45 mouse cellular contexts compared by ENCODE assay signal in genomic region chr19:6178775-6179174, GRCm38 (mm10). TPM values are rescaled to one million over a fixed set of nuclear protein-coding genes. Genes with fewer than 3 reads are reported as not detected.
"Had no signal": no experiment of that assay in that cellular context is flagged by ENCODE, and none has a peak within 500 bp of the region (broad histone marks: within the 10 kb centered on the region; RNA-seq: fewer than 3 reads in every experiment).

No protein-coding gene starts in this region.

- H3K36me3 ChIP-seq: limb, embryonic 10.5 days; limb, embryonic 12.5 days; limb, embryonic 13.5 days; limb, embryonic 15.5 days; liver, embryonic 12.5 days; liver, embryonic 13.5 days; liver, embryonic 15.5 days; lung, embryonic 15.5 days; midbrain, embryonic 10.5 days; midbrain, embryonic 12.5 days; midbrain, embryonic 13.5 days; midbrain, embryonic 15.5 days had no signal

- H3K9ac ChIP-seq: limb, embryonic 12.5 days; limb, embryonic 13.5 days; limb, embryonic 15.5 days; liver, embryonic 12.5 days; liver, embryonic 13.5 days; liver, embryonic 14.5 days; liver, embryonic 15.5 days; liver, postnatal 0 days; lung, embryonic 14.5 days; lung, embryonic 15.5 days; midbrain, embryonic 12.5 days; midbrain, embryonic 13.5 days; midbrain, embryonic 15.5 days had no signal

- H3K4me2 ChIP-seq: limb, embryonic 12.5 days; limb, embryonic 13.5 days; limb, embryonic 15.5 days; liver, embryonic 11.5 days; liver, embryonic 12.5 days; liver, embryonic 13.5 days; liver, embryonic 15.5 days; lung, embryonic 14.5 days; lung, embryonic 15.5 days; midbrain, embryonic 11.5 days; midbrain, embryonic 12.5 days; midbrain, embryonic 13.5 days; midbrain, embryonic 15.5 days had no signal

- H3K4me3 ChIP-seq: limb, embryonic 10.5 days; limb, embryonic 12.5 days; limb, embryonic 13.5 days; limb, embryonic 15.5 days; liver, embryonic 12.5 days; liver, embryonic 13.5 days; liver, embryonic 15.5 days; lung, embryonic 15.5 days; megakaryocyte, embryonic 14.5 days; midbrain, embryonic 10.5 days; midbrain, embryonic 12.5 days; midbrain, embryonic 13.5 days; midbrain, embryonic 15.5 days; myocyte had no signal

- H3K4me1 ChIP-seq: limb, embryonic 15.5 days; liver, embryonic 12.5 days; liver, embryonic 13.5 days; liver, embryonic 15.5 days; lung, embryonic 15.5 days; midbrain, embryonic 12.5 days; midbrain, embryonic 15.5 days had no signal

- DNase-seq: left cerebral cortex, postnatal 4 days; liver; liver, embryonic 13.5 days; liver, postnatal 0 days; lung, adult 18-20 months; lung, adult 2 months; lung, embryonic 14.5 days; lung, postnatal 10 days; lung, postnatal 14 days; lung, postnatal 36 days; lung, postnatal 4 days; midbrain, embryonic 14.5 days had no signal

- H3K27me3 ChIP-seq: limb, embryonic 12.5 days; limb, embryonic 13.5 days; limb, embryonic 15.5 days; liver, embryonic 13.5 days; liver, embryonic 15.5 days; lung, embryonic 15.5 days; midbrain, embryonic 12.5 days; midbrain, embryonic 13.5 days; midbrain, embryonic 15.5 days had no signal

- H3K9me3 ChIP-seq: limb, embryonic 10.5 days; limb, embryonic 12.5 days; limb, embryonic 13.5 days; limb, embryonic 15.5 days; liver, embryonic 12.5 days; liver, embryonic 13.5 days; lung, embryonic 15.5 days; midbrain, embryonic 12.5 days; midbrain, embryonic 13.5 days; midbrain, embryonic 15.5 days had no signal

- H3K27ac ChIP-seq: limb, embryonic 10.5 days; limb, embryonic 12.5 days; limb, embryonic 13.5 days; limb, embryonic 15.5 days; liver, embryonic 12.5 days; liver, embryonic 13.5 days; liver, embryonic 14.5 days; liver, embryonic 15.5 days; lung, embryonic 15.5 days; macrophage; midbrain, embryonic 10.5 days; midbrain, embryonic 12.5 days; midbrain, embryonic 13.5 days; midbrain, embryonic 15.5 days had no signal

RNA-seq across cellular contexts. Expression of gene Majin, which starts 5.4 kb away (rescaled TPM):
- total RNA-seq: left cerebral cortex, postnatal 10 days; left cerebral cortex, postnatal 4 days; liver, adult 2 months; megakaryocyte progenitor cell, adult 5-6 weeks; megakaryocyte-erythroid progenitor cell, adult 5-6 weeks; midbrain, postnatal 0 days; monocyte, adult 5-6 weeks had no signal
- polyA plus RNA-seq: limb, embryonic 10.5 days; limb, embryonic 11.5 days; limb, embryonic 12.5 days; limb, embryonic 13.5 days; limb, embryonic 15.5 days; liver, adult 2 months; liver, embryonic 11.5 days; liver, embryonic 12.5 days; liver, embryonic 13.5 days; liver, embryonic 14.5 days; liver, embryonic 15.5 days; liver, embryonic 16.5 days; liver, postnatal 0 days; lung, embryonic 14.5 days; lung, embryonic 15.5 days; lung, embryonic 16.5 days; midbrain, embryonic 10.5 days; midbrain, embryonic 11.5 days; midbrain, embryonic 12.5 days; midbrain, embryonic 13.5 days; midbrain, embryonic 14.5 days; midbrain, embryonic 15.5 days; midbrain, embryonic 16.5 days; myocyte; neural tube, embryonic 11.5 days had no signal

RNA-seq across cellular contexts. Expression of gene Batf2, which starts 38.0 kb away (rescaled TPM):
- total RNA-seq: left cerebral cortex, postnatal 4 days; midbrain, postnatal 0 days had no signal
- polyA plus RNA-seq: limb, embryonic 10.5 days; limb, embryonic 11.5 days; limb, embryonic 12.5 days; limb, embryonic 13.5 days; midbrain, embryonic 10.5 days; midbrain, embryonic 11.5 days; midbrain, embryonic 12.5 days; midbrain, embryonic 15.5 days; midbrain, embryonic 16.5 days; midbrain, postnatal 0 days; neural tube, embryonic 11.5 days had no signal

RNA-seq across cellular contexts. Expression of gene Gpha2, which starts 47.4 kb away (rescaled TPM):
- total RNA-seq: left cerebral cortex, adult 8-10 months; left cerebral cortex, postnatal 10 days; left cerebral cortex, postnatal 14 days; left cerebral cortex, postnatal 25 days; left cerebral cortex, postnatal 36 days; left cerebral cortex, postnatal 4 days; megakaryocyte progenitor cell, adult 5-6 weeks; megakaryocyte, adult 5-6 weeks; megakaryocyte-erythroid progenitor cell, adult 5-6 weeks; midbrain, postnatal 0 days; monocyte, adult 5-6 weeks had no signal
- polyA plus RNA-seq: liver, adult 2 months; liver, embryonic 12.5 days; liver, embryonic 14.5 days; liver, embryonic 16.5 days; liver, postnatal 0 days; lung, embryonic 15.5 days; macrophage; midbrain, embryonic 10.5 days; midbrain, embryonic 13.5 days; midbrain, embryonic 14.5 days; midbrain, embryonic 15.5 days; midbrain, embryonic 16.5 days; midbrain, postnatal 0 days had no signal
